Mouse (Mus musculus): ENCODE data around the gene Kctd13.

GRCm38 (mm10) chr7:126950647-126951615 is 22.3 kb downstream of the Kctd13 start:
- TF ChIP-seq MYC (IDR thresholded peaks at IDR 0.05; ENCODE audit: low read depth, low read length) = no peak
- no peak for TF ChIP-seq ZMIZ1 (IDR thresholded peaks at IDR 0.05; ENCODE audit: low read depth, low read length)
- no peak for TF ChIP-seq POLR2A (IDR thresholded peaks at IDR 0.05; ENCODE audit: low read depth, low read length)
- TF ChIP-seq JUND (conservative IDR thresholded peaks at IDR 0.05; ENCODE audit: low read depth, low read length) = no peak
- TF ChIP-seq MAFK (IDR thresholded peaks at IDR 0.05; ENCODE audit: insufficient replicate concordance, low read length) = no peak
- no peak for TF ChIP-seq JUN (IDR thresholded peaks at IDR 0.05; ENCODE audit: insufficient read depth, low read depth, low read length)
- TF ChIP-seq ETS1 (conservative IDR thresholded peaks at IDR 0.05; ENCODE audit: low read depth, low read length) = no peak
- TF ChIP-seq CTCF (conservative IDR thresholded peaks at IDR 0.05 in 1 of 2, IDR thresholded peaks at IDR 0.05 in 1 of 2; ENCODE audit: low read depth in 2 of 2, low read length in 2 of 2) = no peak

All from CH12.LX (cell line).